Mouse (Mus musculus) gastrocnemius, adult 8-10 months (tissue): ENCODE measurements around the gene Tcf20. TPM values are rescaled to one million over a fixed set of nuclear protein-coding genes. Genes with fewer than 3 reads are reported as not detected.
A peak's percentile ranks its signal among the peaks of the same experiment; 100 is the strongest.

Source experiments
- DNase-seq, 2 experiments: peaks; one replicate each; pipeline ENCODE4 v3.0.0; 2022; ENCODE audit warnings: low spot score in 2 of 2
- total RNA-seq, 4 experiments: library from RNA; stranded (reverse); gene quantifications; 2 replicates each; pipeline ENCODE4 v1.2.4; 2022

The Tcf20 gene
- 10 to 100 TPM; 28.0 to 36.3 (median 32.1) TPM for total RNA-seq

- peak; percentile 81 to 85 for DNase-seq
Measured at GRCm38 (mm10) chr15:82987732-82988112, at the start of gene Tcf20. Gene Tcf20, minus strand, starts transcription at chr15:82987872.

GRCm38 (mm10) chr15:83036900-83037519, 49.3 kb upstream of the Tcf20 start:
- no peak for DNase-seq

- DNase-seq: no peak
Measured at GRCm38 (mm10) chr15:83036089-83036488, 48.4 kb upstream of the Tcf20 start.

- no peak for DNase-seq
Measured at GRCm38 (mm10) chr15:83034275-83034977, 46.8 kb upstream of the Tcf20 start.

- no peak for DNase-seq
Measured at GRCm38 (mm10) chr15:83032981-83033541, 45.4 kb upstream of the Tcf20 start, which contains the start of gene Nfam1. Gene Nfam1, minus strand, starts transcription at chr15:83033306.

GRCm38 (mm10) chr15:83030884-83031283, 43.2 kb upstream of the Tcf20 start:
- no peak for DNase-seq

GRCm38 (mm10) chr15:83029725-83030718, 42.4 kb upstream of the Tcf20 start:
- DNase-seq: no peak

- DNase-seq: no peak
Measured at GRCm38 (mm10) chr15:83026129-83026528, 38.5 kb upstream of the Tcf20 start.

- DNase-seq: no peak
Measured at GRCm38 (mm10) chr15:83025041-83025760, 37.5 kb upstream of the Tcf20 start.

- DNase-seq: no peak
Measured at GRCm38 (mm10) chr15:83022947-83023346, 35.3 kb upstream of the Tcf20 start.

GRCm38 (mm10) chr15:83010990-83011664, 23.5 kb upstream of the Tcf20 start:
- DNase-seq: no peak

- no peak for DNase-seq
Measured at GRCm38 (mm10) chr15:83010423-83010822, 22.8 kb upstream of the Tcf20 start.

GRCm38 (mm10) chr15:83009532-83009931, 21.9 kb upstream of the Tcf20 start:
- no peak for DNase-seq

GRCm38 (mm10) chr15:83008761-83009423, 21.2 kb upstream of the Tcf20 start:
- DNase-seq: no peak

GRCm38 (mm10) chr15:83007346-83007920, 19.8 kb upstream of the Tcf20 start:
- no peak for DNase-seq

GRCm38 (mm10) chr15:83002665-83003548, 15.2 kb upstream of the Tcf20 start:
- no peak for DNase-seq

- DNase-seq: no peak
Measured at GRCm38 (mm10) chr15:82998811-82999221, 11.1 kb upstream of the Tcf20 start.

GRCm38 (mm10) chr15:82996431-82996830, 8.8 kb upstream of the Tcf20 start:
- DNase-seq: no peak
